Mouse (Mus musculus): ENCODE data around the gene Prss35. TPM values are rescaled to one million over a fixed set of nuclear protein-coding genes. Genes with fewer than 3 reads are reported as not detected.

Prss35 gene
- polyA plus RNA-seq, 1 experiment from 2014 or later: 10.8 TPM

- H3K9me3 ChIP-seq (ENCODE audit: control insufficient read depth, low read depth, low read length): no peaks in the 10 kb centered on the region
- no peak overlapping the region for H3K4me3 ChIP-seq (ENCODE audit: low read depth, low read length)
- no peak overlapping the region for H3K9ac ChIP-seq (replicated peaks; ENCODE audit: low read depth, low read length)
- H3K27ac ChIP-seq (ENCODE audit: low read length): no peak overlapping the region
- H3K4me2 ChIP-seq (replicated peaks; ENCODE audit: low read depth, low read length): no peak overlapping the region
- H3K36me3 ChIP-seq (ENCODE audit: control insufficient read depth, insufficient read depth, low read length): no peaks in the 10 kb centered on the region
- WGBS: 61% methylated on average over 3 of the region's 3 CpGs
- H3K4me1 ChIP-seq (ENCODE audit: control insufficient read depth, insufficient read depth, low read length): no peaks in the 10 kb centered on the region
- H3K27me3 ChIP-seq (ENCODE audit: control insufficient read depth, insufficient read depth, low read length): no peaks in the 10 kb centered on the region
- no peak; the same call in 1 of the 2 replicates for ATAC-seq (ENCODE audit: insufficient number of reproducible peaks, insufficient read depth, low FRiP score, low read depth)
Observed at GRCm38 (mm10) chr9:86795236-86795635, 51.8 kb downstream of the Prss35 start.

DNA sequence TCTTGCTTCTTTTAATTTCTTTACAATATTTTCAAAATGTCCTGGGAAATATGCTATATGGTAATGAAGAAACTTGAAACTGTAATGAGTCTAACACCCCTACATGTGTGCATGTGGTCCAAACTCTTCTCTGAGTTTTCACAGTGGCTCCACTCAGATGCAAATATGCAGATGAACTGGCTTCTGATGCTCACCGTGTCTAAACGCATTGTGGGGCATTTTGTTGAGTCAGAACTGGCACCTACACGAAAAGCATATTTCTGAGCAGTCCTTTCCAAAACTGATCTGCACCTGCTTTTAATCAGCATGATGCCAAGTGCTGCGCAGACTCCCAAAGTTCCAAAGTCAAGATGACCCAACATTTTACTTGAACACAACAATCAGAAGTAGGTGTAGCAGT, 54.1 kb downstream of the Prss35 start:
- no peak for ATAC-seq (ENCODE audit: insufficient number of reproducible peaks, insufficient read depth, low FRiP score, low read depth)
- Histone ChIP-seq H3K9me3 (ENCODE audit: control insufficient read depth, low read depth, low read length) (no peaks in the 10 kb centered on the region), H3K4me2 (replicated peaks; ENCODE audit: low read depth, low read length) (no peak overlapping the region), H3K27ac (ENCODE audit: low read length) (no peak overlapping the region), H3K36me3 (ENCODE audit: control insufficient read depth, insufficient read depth, low read length) (no peaks in the 10 kb centered on the region), H3K27me3 (ENCODE audit: control insufficient read depth, insufficient read depth, low read length) (no peaks in the 10 kb centered on the region), H3K4me1 (ENCODE audit: control insufficient read depth, insufficient read depth, low read length) (no peaks in the 10 kb centered on the region), H3K4me3 (ENCODE audit: low read depth, low read length) (no peak overlapping the region), H3K9ac (replicated peaks; ENCODE audit: low read depth, low read length) (no peak overlapping the region)
- WGBS: 93% methylated on average over 4 of the region's 4 CpGs

- Histone ChIP-seq H3K36me3 (ENCODE audit: control insufficient read depth, insufficient read depth, low read length) (no peaks in the 10 kb centered on the region), H3K9me3 (ENCODE audit: control insufficient read depth, low read depth, low read length) (no peaks in the 10 kb centered on the region), H3K4me2 (replicated peaks; ENCODE audit: low read depth, low read length) (no peak overlapping the region), H3K9ac (replicated peaks; ENCODE audit: low read depth, low read length) (no peak overlapping the region), H3K27ac (ENCODE audit: low read length) (no peak overlapping the region), H3K4me1 (ENCODE audit: control insufficient read depth, insufficient read depth, low read length) (no peaks in the 10 kb centered on the region), H3K4me3 (ENCODE audit: low read depth, low read length) (no peak overlapping the region), H3K27me3 (ENCODE audit: control insufficient read depth, insufficient read depth, low read length) (no peaks in the 10 kb centered on the region)
- no peak for ATAC-seq (ENCODE audit: insufficient number of reproducible peaks, insufficient read depth, low FRiP score, low read depth)
- WGBS: 90% methylated on average over 5 of the region's 5 CpGs
Observed at GRCm38 (mm10) chr9:86798129-86798528, 54.7 kb downstream of the Prss35 start.

- Histone ChIP-seq H3K4me2 (replicated peaks; ENCODE audit: low read depth, low read length) (no peak overlapping the region), H3K9ac (replicated peaks; ENCODE audit: low read depth, low read length) (no peak overlapping the region), H3K4me3 (ENCODE audit: low read depth, low read length) (no peak overlapping the region), H3K27ac (ENCODE audit: low read length) (no peak overlapping the region), H3K4me1 (ENCODE audit: control insufficient read depth, insufficient read depth, low read length) (no peaks in the 10 kb centered on the region), H3K36me3 (ENCODE audit: control insufficient read depth, insufficient read depth, low read length) (no peaks in the 10 kb centered on the region), H3K9me3 (ENCODE audit: control insufficient read depth, low read depth, low read length) (no peaks in the 10 kb centered on the region), H3K27me3 (ENCODE audit: control insufficient read depth, insufficient read depth, low read length) (no peaks in the 10 kb centered on the region)
- 37% methylated on average over 7 of the region's 7 CpGs for WGBS
- no peak for ATAC-seq (ENCODE audit: insufficient number of reproducible peaks, insufficient read depth, low FRiP score, low read depth)
Observed at GRCm38 (mm10) chr9:86798686-86799085, 55.2 kb downstream of the Prss35 start.

DNA sequence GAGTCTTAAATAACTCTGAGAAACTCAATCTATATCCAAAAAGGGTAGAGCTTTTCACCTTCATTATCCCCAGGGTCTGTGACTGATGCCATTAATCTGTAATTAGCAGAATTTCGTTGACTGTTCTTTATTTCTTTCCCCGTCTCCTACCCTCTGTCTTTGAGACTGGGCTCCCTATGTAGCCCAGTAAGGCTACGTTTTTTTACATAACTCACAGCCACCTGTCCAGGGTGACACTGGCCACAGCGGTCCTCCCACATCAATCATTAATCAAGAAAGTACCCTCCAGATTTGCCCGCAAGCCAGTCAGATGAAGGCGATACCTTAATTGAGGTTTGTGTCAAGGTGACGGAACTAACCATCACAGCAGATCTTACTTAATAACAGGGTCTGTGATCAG, 55.6 kb downstream of the Prss35 start:
- ATAC-seq (ENCODE audit: insufficient number of reproducible peaks, insufficient read depth, low FRiP score, low read depth): no peak
- H3K4me1 ChIP-seq (ENCODE audit: control insufficient read depth, insufficient read depth, low read length): no peaks in the 10 kb centered on the region
- H3K4me2 ChIP-seq (replicated peaks; ENCODE audit: low read depth, low read length): no peak overlapping the region
- H3K27me3 ChIP-seq (ENCODE audit: control insufficient read depth, insufficient read depth, low read length): no peaks in the 10 kb centered on the region
- no peak overlapping the region for H3K27ac ChIP-seq (ENCODE audit: low read length)
- H3K36me3 ChIP-seq (ENCODE audit: control insufficient read depth, insufficient read depth, low read length): no peaks in the 10 kb centered on the region
- 63% methylated on average over 7 of the region's 7 CpGs for WGBS
- no peak overlapping the region for H3K4me3 ChIP-seq (ENCODE audit: low read depth, low read length)
- no peak overlapping the region for H3K9ac ChIP-seq (replicated peaks; ENCODE audit: low read depth, low read length)
- no peaks in the 10 kb centered on the region for H3K9me3 ChIP-seq (ENCODE audit: control insufficient read depth, low read depth, low read length)

GRCm38 (mm10) chr9:86800600-86801163, 57.2 kb downstream of the Prss35 start:
- Histone ChIP-seq H3K9me3 (ENCODE audit: control insufficient read depth, low read depth, low read length) (no peaks in the 10 kb centered on the region), H3K4me3 (ENCODE audit: low read depth, low read length) (no peak overlapping the region), H3K36me3 (ENCODE audit: control insufficient read depth, insufficient read depth, low read length) (no peaks in the 10 kb centered on the region), H3K27ac (ENCODE audit: low read length) (no peak overlapping the region), H3K9ac (replicated peaks; ENCODE audit: low read depth, low read length) (no peak overlapping the region), H3K4me1 (ENCODE audit: control insufficient read depth, insufficient read depth, low read length) (no peaks in the 10 kb centered on the region), H3K4me2 (replicated peaks; ENCODE audit: low read depth, low read length) (no peak overlapping the region), H3K27me3 (ENCODE audit: control insufficient read depth, insufficient read depth, low read length) (no peaks in the 10 kb centered on the region)
- no peak for ATAC-seq (ENCODE audit: insufficient number of reproducible peaks, insufficient read depth, low FRiP score, low read depth)
- WGBS: 28% methylated on average over 3 of the region's 3 CpGs

Other genes with a start within 250 kb of the Prss35 start
- 29.2 and 36.4 TPM in 2 replicates for gene Pgm3, start 171.8 kb upstream of the Prss35 start, polyA plus RNA-seq (2014; fragmentation: Nextera tagmentation; extraction: Ambion mirVana)
- 2.6 and 4.1 TPM in 2 replicates for gene Rwdd2a, start 171.7 kb upstream of the Prss35 start, polyA plus RNA-seq (2014; fragmentation: Nextera tagmentation; extraction: Ambion mirVana)
- gene Me1, start 47.7 kb upstream of the Prss35 start, polyA plus RNA-seq (2014; fragmentation: Nextera tagmentation; extraction: Ambion mirVana): 10.3 and 12.3 TPM in 2 replicates
- gene Snap91, start 137.0 kb downstream of the Prss35 start, polyA plus RNA-seq (2014; fragmentation: Nextera tagmentation; extraction: Ambion mirVana): 4.5 and 4.9 TPM in 2 replicates